Mouse (Mus musculus): Measurements from ENCODE around the gene Hcrt.

Gene Hcrt

DNA sequence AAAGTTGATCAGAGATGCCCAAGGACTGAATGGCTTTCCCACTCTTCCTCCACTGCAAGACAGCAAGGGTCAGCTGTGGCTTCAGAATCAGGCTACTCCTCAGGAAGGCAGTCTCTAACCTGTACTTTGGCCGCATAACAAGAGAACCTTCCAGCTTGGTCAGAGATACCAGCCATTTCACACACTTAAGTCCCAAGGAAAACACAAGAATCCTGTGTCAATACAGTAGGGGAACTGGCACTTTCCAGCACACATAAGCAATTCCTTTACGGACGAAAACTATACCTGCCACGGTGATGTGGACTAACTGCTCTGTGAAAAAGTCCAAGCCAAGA, 26.0 kb downstream of the Hcrt start:
- in situ Hi-C loops (cut with MboI; ENCODE audit: low sequenced_read_pairs), result no loop called here

DNA sequence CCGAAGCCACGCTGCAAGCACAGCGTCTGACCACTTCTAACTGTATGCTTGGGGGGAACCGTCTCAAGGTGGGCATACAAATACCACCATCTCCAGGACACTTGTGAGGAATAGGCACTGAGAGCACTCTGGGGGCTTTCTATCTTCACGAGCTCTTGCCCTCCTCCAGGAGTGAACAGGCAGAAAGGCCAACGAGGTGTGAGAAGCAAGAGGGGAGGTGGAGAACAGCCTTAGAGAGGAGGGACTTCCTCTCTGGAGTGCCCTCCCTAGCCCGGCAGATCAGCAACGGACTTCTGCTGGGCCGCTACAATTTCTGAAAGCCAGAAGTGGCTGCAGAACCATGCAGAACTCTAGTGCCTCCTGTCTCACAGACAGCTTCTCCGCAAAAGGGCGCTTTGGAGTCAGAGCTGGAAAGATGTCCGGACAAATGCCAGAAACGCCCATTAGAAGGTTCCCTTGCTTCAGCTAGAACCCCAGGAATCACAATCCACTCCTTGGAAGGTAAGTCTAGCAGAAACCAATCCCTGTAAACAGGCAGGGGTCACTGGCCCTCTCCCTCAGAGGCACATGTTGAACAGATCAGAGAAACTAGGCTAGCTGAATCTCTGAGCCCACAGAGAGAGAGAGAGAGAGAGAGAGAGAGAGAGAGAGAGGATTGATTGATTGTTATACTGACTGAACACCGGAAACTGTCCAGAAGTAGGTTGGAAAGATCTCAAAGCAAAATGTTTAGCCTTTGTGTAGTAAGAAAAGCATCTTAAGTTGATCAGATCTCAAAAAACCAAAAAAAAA, 26.6 kb downstream of the Hcrt start:
- in situ Hi-C loops (cut with MboI; ENCODE audit: low sequenced_read_pairs), result no loop called here

DNA sequence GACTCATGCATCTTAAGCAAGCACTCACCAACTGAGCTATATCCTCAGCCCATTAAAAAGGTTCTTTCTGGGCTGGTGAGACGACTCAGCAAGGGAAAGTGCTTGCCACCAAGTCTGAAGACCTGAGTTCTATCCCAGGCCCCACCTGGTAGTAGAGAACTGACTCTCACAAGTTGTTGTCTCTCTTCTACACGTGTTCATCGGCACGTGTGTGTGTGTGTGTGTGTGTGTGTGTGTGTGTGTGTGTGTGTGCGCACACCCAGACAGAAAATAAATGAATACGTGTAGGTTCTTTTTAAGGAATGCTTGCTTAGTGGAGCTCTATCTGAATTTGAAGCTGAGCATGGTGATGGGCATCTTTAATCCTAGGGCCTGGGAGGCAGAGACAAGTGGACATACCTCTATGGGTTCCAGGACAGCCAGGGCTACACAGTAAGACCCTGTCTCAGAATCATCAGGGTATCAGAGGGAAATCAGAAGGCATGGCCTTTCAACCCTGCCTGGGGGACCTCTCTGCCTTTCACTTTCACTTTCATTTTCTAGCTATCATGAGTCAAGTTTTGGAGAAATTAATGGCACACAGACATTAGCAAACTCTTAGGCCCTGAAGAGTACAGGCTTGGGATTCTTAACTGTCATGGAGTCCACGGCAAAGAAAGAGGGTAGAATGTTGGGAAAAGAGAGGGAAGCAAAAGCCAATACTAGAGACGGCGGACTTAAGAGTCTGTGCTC, 27.4 kb downstream of the Hcrt start:
- in situ Hi-C loops (cut with MboI; ENCODE audit: low sequenced_read_pairs), result no loop called here

DNA sequence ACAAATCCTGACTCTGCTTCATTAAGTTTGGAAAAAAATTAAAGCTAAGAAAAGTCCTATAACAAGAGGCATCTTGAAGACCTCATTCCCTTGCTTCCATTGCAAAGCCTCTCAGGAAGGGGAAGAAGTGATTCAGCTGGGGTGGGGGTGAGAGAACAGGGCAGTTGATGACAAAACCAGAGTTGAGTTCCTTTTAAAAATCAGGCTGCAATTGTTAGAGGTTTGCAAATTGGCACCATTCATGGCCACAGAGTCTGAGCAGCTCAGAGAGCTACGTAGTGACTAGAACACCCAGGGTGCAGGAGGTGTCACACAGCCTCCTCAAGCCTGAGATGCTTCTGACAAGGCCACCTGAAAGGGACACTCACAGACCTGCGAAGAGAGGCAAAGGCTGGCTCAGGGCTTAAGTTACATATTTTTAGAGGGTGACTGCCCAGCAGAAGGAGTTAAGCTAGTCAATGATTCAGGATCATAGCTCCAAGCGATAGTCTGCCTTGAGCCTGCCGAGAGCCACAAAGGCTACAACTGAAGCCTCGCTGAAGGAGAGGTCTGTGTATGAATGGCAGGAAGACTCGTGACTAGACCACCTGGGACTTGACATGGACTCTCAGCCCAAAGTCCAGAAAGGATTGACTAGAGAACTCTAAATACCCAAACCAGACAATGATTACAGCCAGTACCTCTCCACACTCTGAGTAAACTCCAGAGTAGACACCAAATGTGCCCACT, 32.1 kb downstream of the Hcrt start:
- in situ Hi-C loops (cut with MboI; ENCODE audit: low sequenced_read_pairs), result no loop called here

DNA sequence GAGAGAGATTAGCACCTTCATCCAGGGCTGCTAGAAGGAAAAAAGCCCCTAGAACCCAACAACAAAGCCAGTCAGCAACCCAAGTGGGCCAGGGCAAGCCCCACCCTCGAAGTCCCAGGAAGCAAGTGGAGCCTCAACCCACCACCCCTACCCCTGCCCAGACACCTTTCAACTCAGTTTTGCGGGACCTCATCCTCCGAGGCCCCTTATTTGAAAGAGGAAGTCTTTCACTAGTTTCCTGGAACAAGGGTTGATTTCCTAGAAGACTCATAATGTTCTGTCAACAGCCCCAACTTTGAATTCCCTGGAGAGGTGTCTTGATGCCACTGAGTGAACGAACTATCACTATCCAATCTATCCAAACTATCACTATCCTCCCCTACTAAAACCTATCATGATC, 32.8 kb downstream of the Hcrt start:
- in situ Hi-C loops (cut with MboI; ENCODE audit: low sequenced_read_pairs), result no loop called here

DNA sequence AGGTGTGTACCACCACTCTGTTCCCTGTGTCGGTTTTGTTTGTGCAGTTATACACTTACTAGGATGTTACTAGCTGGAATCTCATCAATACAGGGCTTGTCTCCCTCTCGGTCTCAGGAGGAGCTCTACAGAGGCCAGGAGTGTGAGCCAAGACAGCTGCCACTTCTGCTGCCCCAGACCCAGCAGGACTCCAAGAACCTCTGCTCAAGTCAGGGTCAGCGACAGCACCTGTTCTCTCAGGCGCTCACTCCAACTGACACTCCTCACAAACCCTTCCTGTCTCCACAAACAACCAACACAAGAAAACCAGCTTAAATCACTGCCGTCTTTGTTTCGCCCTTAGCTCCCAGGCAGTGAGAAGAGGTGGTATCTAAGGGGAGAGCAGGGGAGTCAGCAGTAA, 34.1 kb downstream of the Hcrt start:
- in situ Hi-C loops (cut with MboI; ENCODE audit: low sequenced_read_pairs), result no loop called here

DNA sequence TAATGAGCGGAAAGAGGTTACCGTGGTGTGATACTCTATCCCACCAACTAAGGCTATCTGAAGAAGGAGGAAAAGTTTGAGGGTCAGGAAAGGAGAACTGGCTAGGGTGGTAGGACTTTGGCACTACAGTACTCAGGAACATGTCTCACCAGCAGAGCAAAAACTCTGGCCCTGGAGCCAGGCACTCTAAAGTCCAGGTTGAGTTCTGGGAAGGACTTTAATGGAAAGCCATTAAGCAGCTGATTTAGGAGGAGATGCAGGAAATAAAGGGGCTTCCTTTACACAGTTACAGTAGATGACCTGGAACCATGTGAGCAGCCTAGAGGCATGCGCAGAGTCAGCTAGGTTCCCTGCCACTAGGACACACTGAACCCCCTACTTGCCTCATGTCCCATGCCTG, 35.5 kb downstream of the Hcrt start:
- in situ Hi-C loops (cut with MboI; ENCODE audit: low sequenced_read_pairs), result no loop called here

- in situ Hi-C loops (cut with MboI; ENCODE audit: low sequenced_read_pairs), result no loop called here
These were observed 37.7 kb downstream of the Hcrt start for GRCm38 (mm10) chr11:100724919-100725512.

GRCm38 (mm10) chr11:100722493-100723028, 40.2 kb downstream of the Hcrt start:
- in situ Hi-C loops (cut with MboI; ENCODE audit: low sequenced_read_pairs), result no loop called here

GRCm38 (mm10) chr11:100721776-100722492, 40.8 kb downstream of the Hcrt start:
- in situ Hi-C loops (cut with MboI; ENCODE audit: low sequenced_read_pairs), result no loop called here

GRCm38 (mm10) chr11:100721254-100721653, 41.5 kb downstream of the Hcrt start:
- in situ Hi-C loops (cut with MboI; ENCODE audit: low sequenced_read_pairs), result no loop called here

DNA sequence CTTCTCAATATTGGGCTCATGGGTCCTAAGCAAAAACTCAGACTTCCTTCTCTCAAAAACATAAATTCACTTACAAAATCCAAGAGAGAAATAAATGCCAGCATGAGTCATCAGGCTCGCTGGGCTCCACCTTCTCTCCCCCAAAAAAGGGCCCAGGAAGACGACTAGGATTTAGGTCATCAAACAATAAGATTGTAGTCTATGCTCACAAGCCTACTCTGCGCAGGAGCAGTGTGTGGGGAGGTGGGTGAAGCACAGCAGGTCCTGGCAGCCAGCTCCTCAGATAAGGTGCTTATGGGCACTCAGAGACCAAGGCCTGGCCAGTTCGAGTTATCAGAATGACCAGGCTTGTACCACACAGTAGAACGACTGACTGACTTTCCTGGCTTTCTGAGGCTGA, 42.4 kb downstream of the Hcrt start:
- in situ Hi-C loops (cut with MboI; ENCODE audit: low sequenced_read_pairs), result no loop called here

DNA sequence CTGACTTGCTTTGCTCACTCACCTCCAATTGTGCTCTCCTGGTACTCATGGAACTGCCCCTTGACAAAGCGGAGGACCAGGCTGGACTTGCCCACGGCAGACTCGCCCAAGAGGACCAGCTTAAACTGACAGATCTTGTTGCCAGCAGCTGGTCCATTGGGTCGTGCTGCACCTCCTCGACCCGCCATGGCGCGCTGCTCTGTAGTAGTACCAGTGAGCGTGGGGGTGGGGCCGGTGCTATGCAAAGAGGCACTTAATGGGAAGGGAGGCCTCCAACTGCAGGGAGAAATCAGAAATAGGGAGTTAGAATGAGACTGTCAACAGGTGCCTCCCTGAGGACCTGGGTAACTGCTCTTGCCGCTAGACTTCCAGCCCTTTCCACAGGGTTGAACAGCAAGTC, 42.8 kb downstream of the Hcrt start:
- in situ Hi-C loops (cut with MboI; ENCODE audit: low sequenced_read_pairs), result no loop called here

DNA sequence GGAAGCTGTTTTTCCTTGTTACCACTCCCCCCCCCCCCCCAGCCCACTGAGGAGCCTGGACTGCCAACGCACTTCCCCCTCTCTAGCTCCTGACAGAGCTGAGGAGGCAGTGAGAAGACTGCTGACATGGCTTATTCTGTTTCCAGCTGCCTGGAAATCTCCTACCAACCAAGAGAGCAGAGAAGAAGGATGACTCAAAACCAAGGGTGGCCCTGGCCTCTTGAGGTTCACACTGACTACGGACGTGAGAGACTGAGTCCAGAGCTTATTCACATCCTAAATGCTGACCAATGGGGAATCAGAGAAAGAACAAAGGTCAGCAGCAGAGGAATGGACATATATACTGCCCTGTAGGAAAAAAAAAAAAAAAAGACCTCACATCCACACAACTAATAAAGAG, 43.4 kb downstream of the Hcrt start:
- in situ Hi-C loops (cut with MboI; ENCODE audit: low sequenced_read_pairs), result no loop called here

DNA sequence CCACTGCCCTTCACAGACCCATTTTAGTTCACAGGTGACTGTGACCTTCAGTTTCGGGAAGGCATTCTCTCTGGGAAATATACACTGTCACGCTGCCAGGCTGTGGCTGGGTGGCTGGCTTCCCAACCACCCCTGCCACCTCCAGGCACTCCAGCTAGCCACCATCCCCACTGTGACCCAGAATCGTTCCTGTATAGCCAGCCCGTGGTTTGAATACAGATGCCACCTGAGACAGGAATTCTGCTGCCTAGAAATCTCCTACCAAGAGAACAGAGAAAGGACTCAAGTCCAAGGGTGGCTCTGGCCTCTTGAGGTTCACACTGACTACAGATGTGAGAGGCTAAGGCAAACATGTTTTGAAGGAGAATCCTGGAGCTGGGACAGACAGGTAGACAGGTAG, 43.9 kb downstream of the Hcrt start:
- in situ Hi-C loops (cut with MboI; ENCODE audit: low sequenced_read_pairs), result no loop called here

DNA sequence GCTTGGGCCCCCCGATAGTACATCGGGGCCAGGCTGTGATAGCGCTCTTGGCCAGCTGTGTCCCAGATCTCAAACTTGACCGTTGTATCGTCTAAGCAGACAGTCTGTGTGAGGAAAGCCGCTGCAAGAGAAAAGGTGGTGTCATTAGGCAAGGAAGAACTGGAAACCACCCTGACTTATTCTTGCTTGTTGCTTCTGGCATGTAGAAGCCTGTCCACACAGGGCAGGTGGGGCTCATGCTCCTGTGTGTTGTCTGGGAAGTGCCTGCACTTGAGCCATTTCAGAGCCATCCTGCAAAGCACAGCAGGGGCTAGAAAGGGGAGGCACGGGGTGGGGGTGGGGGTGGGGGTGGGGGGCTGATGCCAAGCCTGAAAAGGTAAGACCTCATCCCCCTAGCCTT, 44.3 kb downstream of the Hcrt start:
- in situ Hi-C loops (cut with MboI; ENCODE audit: low sequenced_read_pairs), result no loop called here

- in situ Hi-C loops (cut with MboI; ENCODE audit: low sequenced_read_pairs), result no loop called here
These were observed 46.1 kb downstream of the Hcrt start for GRCm38 (mm10) chr11:100716649-100717048.

- in situ Hi-C loops (cut with MboI; ENCODE audit: low sequenced_read_pairs), result no loop called here
These were observed 47.8 kb downstream of the Hcrt start for GRCm38 (mm10) chr11:100714948-100715347.

DNA sequence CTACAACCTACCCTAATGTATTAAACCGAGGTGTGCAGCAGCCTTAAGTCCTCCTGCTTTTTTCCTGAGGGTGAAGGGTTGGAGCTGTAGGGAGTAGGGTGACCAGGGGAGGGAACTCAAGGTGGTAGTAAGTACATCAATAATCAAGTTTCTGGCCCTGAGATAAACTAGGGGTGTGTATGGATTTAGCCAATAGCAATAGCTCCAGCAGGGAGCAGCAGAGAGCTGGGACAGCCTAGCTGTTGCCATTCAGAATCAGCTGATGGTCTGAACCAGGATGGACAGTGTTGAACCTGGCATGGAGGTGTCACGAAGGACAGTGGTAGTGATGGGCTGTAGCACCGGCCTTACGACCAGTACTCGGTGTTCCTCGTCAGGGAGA, 48.2 kb downstream of the Hcrt start:
- in situ Hi-C loops (cut with MboI; ENCODE audit: low sequenced_read_pairs), result no loop called here

GRCm38 (mm10) chr11:100713735-100714533, 48.8 kb downstream of the Hcrt start, which contains the start of gene Hspb9:
TSS of gene Hspb9 (plus strand) at chr11:100713850.
- in situ Hi-C loops (cut with MboI; ENCODE audit: low sequenced_read_pairs), result no loop called here

Data from CH12F3 (cell line).